Mouse (Mus musculus) cerebral cortex, adult 2 months (tissue): ENCODE data around the gene Zswim9.

Experiments
- WGBS: fragments of 180-500 bp; shearing (Covaris S2); methylation state at CpG from one replicate; pipeline ENCODE4 v1.1.7; 2018; 5-methylcytosine and 5-hydroxymethylcytosine counted together

The Zswim9 gene

GRCm38 (mm10) chr7:13268749-13269260, 9.7 kb downstream of the Zswim9 start:
- WGBS, result 84% methylated on average over 4 of the region's 4 CpGs

GRCm38 (mm10) chr7:13264396-13264795, 14.1 kb downstream of the Zswim9 start:
- 38% methylated on average over 2 of the region's 2 CpGs for WGBS

GRCm38 (mm10) chr7:13263851-13264250, 14.7 kb downstream of the Zswim9 start:
- 45% methylated on average over 5 of the region's 5 CpGs for WGBS

- WGBS, result 57% methylated on average over 50 of the region's 50 CpGs
Measured at GRCm38 (mm10) chr7:13260746-13261700, 17.5 kb downstream of the Zswim9 start.

GRCm38 (mm10) chr7:13212720-13213119, 65.8 kb downstream of the Zswim9 start, which contains the start of gene Vmn1r89:
TSS of gene Vmn1r89 (plus strand) at chr7:13213020.

